Mouse (Mus musculus) midbrain, embryonic 10.5 days (tissue): ENCODE data around the gene Il4i1. TPM values are rescaled to one million over a fixed set of nuclear protein-coding genes. Genes with fewer than 3 reads are reported as not detected.

Experiments used
- DNase-seq: peaks from one replicate; pipeline ENCODE4 v3.0.0-alpha.2; 2017; ENCODE audit warnings: low spot score
- H3K27ac ChIP-seq: fragments of 300-500 bp; sonication (generic); replicated peaks from 2 replicates; pipeline ENCODE4 v1.5.1; 2016; ENCODE audit warnings: mild to moderate bottlenecking
- H3K27me3 ChIP-seq: fragments of 300-500 bp; sonication (generic); 2 replicates; pipeline ENCODE4 v1.6.1; 2016; ENCODE audit warnings: low read depth, mild to moderate bottlenecking; ENCODE audit not compliant: poor library complexity, severe bottlenecking
- H3K36me3 ChIP-seq: fragments of 300-500 bp; sonication (generic); 2 replicates; pipeline ENCODE4 v1.6.1; 2016; ENCODE audit warnings: mild to moderate bottlenecking, moderate library complexity
- H3K4me1 ChIP-seq: fragments of 300-500 bp; sonication (generic); 2 replicates; pipeline ENCODE4 v1.6.1; 2016
- H3K4me3 ChIP-seq: fragments of 300-500 bp; sonication (generic); 2 replicates; pipeline ENCODE4 v1.5.1; 2016; ENCODE audit warnings: mild to moderate bottlenecking, moderate library complexity
- H3K9me3 ChIP-seq: fragments of 300-500 bp; sonication (generic); replicated peaks from 2 replicates; pipeline ENCODE4 v1.6.1; 2016; ENCODE audit warnings: mild to moderate bottlenecking
- WGBS: fragments of 180-500 bp; shearing (Covaris S2); methylation state at CpG from one replicate; pipeline ENCODE4 v1.1.7; 2016; 5-methylcytosine and 5-hydroxymethylcytosine counted together
- polyA plus RNA-seq: library from polyadenylated mRNA; unstranded; fragments of >200 nt; fragmentation: Nextera tagmentation; extraction: Ambion mirVana; gene quantifications from 2 replicates; pipeline ENCODE4 v1.2.1, GENCODE M21; 2016

The Il4i1 gene
- 1.2 and 1.8 TPM in 2 replicates for polyA plus RNA-seq

DNA sequence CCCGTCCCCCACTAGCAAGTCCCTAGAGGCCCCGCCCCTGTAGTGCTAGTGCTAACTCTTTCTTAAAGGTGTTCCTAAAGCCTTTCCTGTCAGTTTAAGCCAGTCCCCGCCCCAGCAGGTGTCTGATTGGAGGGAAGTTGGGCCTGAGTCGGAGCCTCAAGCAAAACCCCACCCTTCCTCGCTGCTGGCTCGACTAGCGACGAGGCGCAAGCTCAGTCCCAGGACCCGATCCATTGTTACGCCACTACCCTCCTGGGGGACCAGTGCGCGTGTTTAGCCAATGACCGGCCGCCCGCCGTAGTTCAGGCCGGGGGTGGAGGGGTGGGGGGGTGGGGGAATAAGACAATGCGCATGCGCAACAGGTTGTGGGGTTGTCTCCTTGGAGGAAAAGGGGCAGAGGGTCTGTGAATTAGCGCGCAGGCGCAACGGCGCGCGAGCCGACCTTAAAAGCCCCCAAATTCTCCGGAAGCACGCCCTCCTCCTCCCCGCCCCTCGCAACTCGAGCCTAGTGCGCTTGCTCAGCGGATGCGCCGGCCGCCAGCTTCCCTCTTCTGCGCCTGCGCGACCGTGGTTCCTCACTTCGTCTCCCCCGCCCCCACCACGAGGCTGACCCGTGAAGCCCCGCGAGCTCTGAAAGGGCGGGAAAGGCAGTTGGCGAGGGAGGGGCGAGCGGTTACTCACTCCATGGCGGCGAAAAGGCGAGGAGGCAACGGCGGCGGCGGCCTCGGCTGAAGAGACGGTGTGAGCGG, at the start of gene Il4i1, which contains the start of gene Nup62:
TSS of gene Il4i1 (plus strand) at position 667 of the 749 bp plus-strand sequence.
TSS of gene Nup62 (plus strand) at position 368 of the 749 bp plus-strand sequence.
- H3K4me1 ChIP-seq = peaks cover 51% of the 10 kb centered on the region
- peak within 1 kb of the TSS; percentile 99 for H3K27ac ChIP-seq
- H3K9me3 ChIP-seq = no peaks in the 10 kb centered on the region
- peak within 1 kb of the TSS; percentile 88 for H3K4me3 ChIP-seq
- H3K36me3 ChIP-seq = peaks cover 57% of the 10 kb centered on the region
- WGBS = under 1% methylated on average over 62 of the region's 62 CpGs
- no peaks in the 10 kb centered on the region for H3K27me3 ChIP-seq
- peak; percentile 100 for DNase-seq

DNA sequence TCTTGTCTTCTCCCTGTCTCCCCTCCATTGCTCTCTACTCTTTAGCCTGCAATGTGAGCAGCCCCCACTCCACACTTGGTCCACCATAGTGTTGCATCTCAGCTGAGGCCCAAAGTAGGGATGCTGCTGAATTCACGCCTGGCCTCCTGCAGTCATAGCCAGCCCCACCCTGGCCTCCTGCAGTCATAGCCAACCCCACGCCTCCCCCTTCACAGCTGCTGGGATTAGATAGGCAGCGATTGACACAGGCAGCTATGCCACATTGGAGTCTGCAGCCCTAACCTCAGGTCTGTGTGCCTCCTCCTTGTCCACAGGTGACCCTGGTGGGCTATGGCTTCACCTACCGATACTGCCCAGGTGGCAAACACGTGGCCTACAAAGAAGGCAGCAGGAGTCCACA, 48.1 kb upstream of the Il4i1 start:
- H3K36me3 ChIP-seq = peaks cover 93% of the 10 kb centered on the region

GRCm38 (mm10) chr7:44770046-44770578, 46.1 kb upstream of the Il4i1 start:
- DNase-seq = peak; percentile 62
- H3K4me1 ChIP-seq = no peaks in the 10 kb centered on the region
- no peak overlapping the region for H3K27ac ChIP-seq
- 15% methylated on average over 6 of the region's 6 CpGs for WGBS
- no peaks in the 10 kb centered on the region for H3K9me3 ChIP-seq
- H3K27me3 ChIP-seq = no peaks in the 10 kb centered on the region
- no peak overlapping the region for H3K4me3 ChIP-seq
- H3K36me3 ChIP-seq = peaks cover 94% of the 10 kb centered on the region

More for the DNA sequence above, 48.1 kb upstream of the Il4i1 start:
- no peak for DNase-seq
- H3K27me3 ChIP-seq = no peaks in the 10 kb centered on the region
- WGBS = 81% methylated on average over 5 of the region's 5 CpGs
- H3K27ac ChIP-seq = no peak overlapping the region
- H3K9me3 ChIP-seq = no peaks in the 10 kb centered on the region
- H3K4me3 ChIP-seq = no peak overlapping the region
- no peaks in the 10 kb centered on the region for H3K4me1 ChIP-seq

DNA sequence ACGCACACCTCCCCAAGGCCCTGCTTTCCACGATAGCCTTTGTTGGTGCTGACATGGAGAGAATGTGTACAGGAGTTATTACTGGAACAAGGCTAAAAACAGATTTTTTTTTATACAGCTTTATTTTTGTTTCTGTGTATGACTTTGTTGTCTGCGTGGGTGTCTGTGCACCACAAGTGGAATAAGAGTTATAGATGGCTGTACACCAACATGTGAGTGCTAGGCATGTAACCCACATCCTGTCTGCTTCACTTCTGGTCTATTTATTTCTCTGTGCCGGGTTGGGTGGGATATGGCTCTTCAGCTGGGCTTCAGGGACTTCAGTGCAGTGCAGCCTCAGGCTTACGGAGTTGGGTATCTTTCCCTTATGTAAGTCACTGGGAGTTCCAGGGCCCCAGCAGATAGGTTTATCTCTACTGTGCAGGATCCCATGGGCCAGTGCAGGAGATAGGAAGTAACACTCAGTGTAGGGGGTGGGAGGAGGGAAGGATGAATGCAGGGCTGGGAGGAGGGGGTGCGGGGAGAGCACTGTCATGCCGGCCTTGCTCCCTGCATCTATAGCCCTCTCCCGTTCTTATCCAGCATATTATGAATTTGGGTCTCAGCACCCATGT, 43.5 kb upstream of the Il4i1 start:
- Histone ChIP-seq H3K9me3 (no peaks in the 10 kb centered on the region), H3K4me3 (no peak overlapping the region), H3K27ac (no peak overlapping the region), H3K4me1 (no peaks in the 10 kb centered on the region), H3K36me3 (peaks cover 91% of the 10 kb centered on the region), H3K27me3 (no peaks in the 10 kb centered on the region)
- 88% methylated on average over 8 of the region's 8 CpGs for WGBS
- DNase-seq = no peak

GRCm38 (mm10) chr7:44776849-44777498, 39.2 kb upstream of the Il4i1 start:
- Histone ChIP-seq H3K4me3 (no peak overlapping the region), H3K36me3 (peaks cover 57% of the 10 kb centered on the region), H3K9me3 (no peaks in the 10 kb centered on the region), H3K27ac (no peak overlapping the region), H3K27me3 (no peaks in the 10 kb centered on the region), H3K4me1 (no peaks in the 10 kb centered on the region)
- no peak for DNase-seq
- WGBS = 95% methylated on average over 9 of the region's 9 CpGs

DNA sequence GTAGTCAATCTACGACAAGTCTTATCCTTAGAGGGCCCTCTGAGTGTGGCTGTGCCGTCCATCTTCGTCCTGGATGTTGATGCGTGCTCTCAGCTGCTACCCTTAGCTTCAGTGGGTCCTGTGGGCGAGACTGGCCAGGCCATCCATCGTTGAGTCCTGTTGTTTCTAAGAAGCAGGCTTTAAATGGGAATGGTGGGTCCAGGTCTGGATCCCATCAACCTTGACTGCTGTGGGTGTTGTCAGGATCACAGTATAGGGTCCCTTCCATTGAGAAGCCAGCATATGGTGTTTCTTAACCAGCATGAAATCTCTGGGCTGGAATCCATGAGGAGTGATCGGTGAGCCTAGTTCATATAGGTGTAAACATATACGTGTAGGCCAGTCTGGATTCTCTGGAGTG, 36.1 kb upstream of the Il4i1 start:
- WGBS = 88% methylated on average over 8 of the region's 8 CpGs
- H3K4me3 ChIP-seq = no peak overlapping the region

GRCm38 (mm10) chr7:44789531-44789930, 26.7 kb upstream of the Il4i1 start:
- WGBS = 71% methylated on average over 3 of the region's 3 CpGs
- DNase-seq = no peak
- Histone ChIP-seq H3K27ac (no peak overlapping the region), H3K4me1 (peaks cover 4% of the 10 kb centered on the region; the same call in 1 of the 2 replicates), H3K36me3 (no peaks in the 10 kb centered on the region), H3K4me3 (no peak overlapping the region), H3K9me3 (peaks cover 9% of the 10 kb centered on the region; the same call in 1 of the 2 replicates), H3K27me3 (no peaks in the 10 kb centered on the region)

More for the DNA sequence above, 36.1 kb upstream of the Il4i1 start:
- Histone ChIP-seq H3K27me3 (no peaks in the 10 kb centered on the region), H3K4me1 (no peaks in the 10 kb centered on the region), H3K9me3 (no peaks in the 10 kb centered on the region), H3K27ac (no peak overlapping the region), H3K36me3 (peaks cover 32% of the 10 kb centered on the region)
- DNase-seq = no peak

DNA sequence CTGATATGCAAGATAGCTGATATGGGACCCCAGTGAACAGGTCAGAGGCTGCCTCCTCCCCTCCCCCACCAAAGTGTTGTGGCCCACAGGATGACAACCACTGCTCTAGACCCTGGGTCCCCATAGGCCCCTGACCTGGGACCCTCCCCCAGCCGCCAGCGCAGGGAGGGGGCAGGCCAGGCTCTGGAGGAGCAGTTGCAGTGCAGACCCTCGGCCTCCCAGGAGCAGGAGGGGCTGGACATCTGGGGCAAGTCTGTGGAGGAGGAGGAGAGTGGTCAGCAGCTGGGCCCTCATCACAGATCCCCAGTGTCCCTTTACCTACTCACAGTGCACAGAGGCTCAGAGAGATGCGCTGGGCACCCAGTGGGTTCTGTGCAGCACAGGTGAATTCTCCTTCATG, 26.1 kb upstream of the Il4i1 start:
- no peak overlapping the region for H3K4me3 ChIP-seq
- 66% methylated on average over 4 of the region's 4 CpGs for WGBS
- no peak for DNase-seq

DNA sequence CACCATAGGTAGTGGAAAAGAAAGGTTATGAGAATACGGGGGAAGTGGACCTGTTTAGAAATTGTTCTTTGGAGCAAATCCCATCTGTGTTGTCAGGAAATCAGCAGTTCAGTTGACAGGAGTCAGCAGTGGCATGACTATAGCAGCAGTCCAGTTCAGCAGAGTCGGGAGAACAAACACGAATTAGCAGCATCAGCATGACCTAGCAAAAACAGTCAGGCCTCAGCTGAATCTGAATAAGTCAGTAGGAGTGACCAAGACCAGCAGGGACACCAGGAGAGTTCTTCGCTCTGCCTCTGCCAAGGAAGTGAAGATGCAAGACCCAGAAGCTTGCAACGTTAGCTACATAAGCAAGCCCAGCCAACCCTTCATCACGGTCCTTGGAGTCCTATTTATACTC, 23.4 kb upstream of the Il4i1 start:
- peaks cover 18% of the 10 kb centered on the region; the same call in 1 of the 2 replicates for H3K9me3 ChIP-seq
- H3K27me3 ChIP-seq = no peaks in the 10 kb centered on the region
- 90% methylated on average over 6 of the region's 6 CpGs for WGBS
- no peak for DNase-seq
- H3K27ac ChIP-seq = no peak overlapping the region
- no peak overlapping the region for H3K4me3 ChIP-seq
- no peaks in the 10 kb centered on the region for H3K36me3 ChIP-seq
- peaks cover 4% of the 10 kb centered on the region; the same call in 1 of the 2 replicates for H3K4me1 ChIP-seq

More for the DNA sequence above, 26.1 kb upstream of the Il4i1 start:
- no peak overlapping the region for H3K27ac ChIP-seq
- H3K4me1 ChIP-seq = peaks cover 4% of the 10 kb centered on the region; the same call in 1 of the 2 replicates
- H3K36me3 ChIP-seq = no peaks in the 10 kb centered on the region
- no peaks in the 10 kb centered on the region for H3K27me3 ChIP-seq
- peaks cover 14% of the 10 kb centered on the region; the same call in 1 of the 2 replicates for H3K9me3 ChIP-seq

GRCm38 (mm10) chr7:44808927-44809326, 7.3 kb upstream of the Il4i1 start:
- Histone ChIP-seq H3K4me1 (no peaks in the 10 kb centered on the region), H3K9me3 (no peaks in the 10 kb centered on the region), H3K27ac (no peak overlapping the region), H3K27me3 (no peaks in the 10 kb centered on the region), H3K36me3 (peaks cover 33% of the 10 kb centered on the region), H3K4me3 (no peak overlapping the region)
- no peak for DNase-seq
- WGBS = 84% methylated on average over 2 of the region's 2 CpGs

DNA sequence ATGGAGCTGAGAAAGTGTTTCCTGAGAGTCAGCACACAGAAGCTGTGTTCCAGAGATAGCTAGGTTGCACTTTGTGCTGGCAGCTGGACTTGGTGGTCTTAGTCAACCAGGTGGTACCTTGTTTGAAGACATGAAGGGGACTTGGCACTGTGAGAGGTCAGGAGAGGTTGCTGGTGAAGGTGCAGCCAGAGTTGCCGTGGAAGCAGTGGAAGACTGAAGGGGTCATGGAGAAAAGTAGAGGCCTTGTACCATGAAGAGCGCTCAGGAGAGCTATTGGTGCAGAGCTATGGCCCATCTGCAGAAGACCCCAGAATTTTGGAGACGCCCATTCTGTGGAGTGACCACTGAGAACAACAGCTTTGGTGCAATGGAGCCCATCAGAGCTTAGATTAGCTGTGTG, 6.7 kb upstream of the Il4i1 start:
- Histone ChIP-seq H3K4me1 (peaks cover 3% of the 10 kb centered on the region; the same call in 1 of the 2 replicates), H3K36me3 (peaks cover 38% of the 10 kb centered on the region), H3K27ac (no peak overlapping the region), H3K4me3 (no peak overlapping the region), H3K9me3 (no peaks in the 10 kb centered on the region), H3K27me3 (no peaks in the 10 kb centered on the region)
- WGBS = 90% methylated on average over 3 of the region's 3 CpGs
- no peak for DNase-seq

DNA sequence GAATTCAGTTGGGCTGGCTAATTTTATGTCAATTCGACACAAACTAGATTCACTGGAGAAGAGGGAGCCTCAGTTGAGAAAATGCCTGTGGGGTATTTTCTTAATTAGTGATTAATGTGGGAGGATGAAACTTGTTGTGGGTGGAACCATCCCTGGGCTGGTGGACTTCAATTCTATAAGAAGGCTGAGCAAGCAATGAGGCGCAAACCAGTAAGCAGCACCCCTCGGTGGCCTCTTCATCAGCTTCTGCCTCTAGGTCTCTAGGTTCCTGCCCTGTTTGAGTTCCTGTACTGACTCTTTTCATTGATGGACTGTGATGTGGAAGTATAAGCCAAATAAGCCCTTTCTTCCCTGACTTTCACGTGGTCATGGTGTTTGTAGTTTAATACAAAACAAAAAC, 5.8 kb upstream of the Il4i1 start:
- Histone ChIP-seq H3K9me3 (no peaks in the 10 kb centered on the region), H3K4me3 (no peak overlapping the region), H3K27ac (no peak overlapping the region), H3K4me1 (peaks cover 12% of the 10 kb centered on the region), H3K27me3 (no peaks in the 10 kb centered on the region), H3K36me3 (peaks cover 39% of the 10 kb centered on the region)
- WGBS = 86% methylated on average over 4 of the region's 4 CpGs
- no peak for DNase-seq
